Mouse (Mus musculus) forebrain, embryonic 13.5 days (tissue): ENCODE measurements around the gene Rdh19. TPM values are rescaled to one million over a fixed set of nuclear protein-coding genes. Genes with fewer than 3 reads are reported as not detected.
"Not testable (repeated sequence)": the region's sequence is repeated elsewhere in the genome, so short reads cannot be mapped to it uniquely, and the experiment has no call there.

Source experiments
- ATAC-seq: fragments of 200-750 bp; cut with Nextera tagmentation; 2 replicates; pipeline ENCODE4 v1.8.0; 2017
- H3K27ac ChIP-seq: fragments of 300-500 bp; sonication (generic); 2 replicates; pipeline ENCODE4 v1.5.1; 2015; ENCODE audit warnings: inconsistent platforms, mild to moderate bottlenecking, moderate library complexity
- H3K27me3 ChIP-seq: fragments of 300-500 bp; sonication (generic); 2 replicates; pipeline ENCODE4 v1.6.1; 2015; ENCODE audit warnings: mild to moderate bottlenecking, inconsistent platforms
- H3K36me3 ChIP-seq: fragments of 300-500 bp; sonication (generic); 2 replicates; pipeline ENCODE4 v1.6.1; 2015; ENCODE audit warnings: mild to moderate bottlenecking, inconsistent platforms; ENCODE audit not compliant: poor library complexity, severe bottlenecking
- H3K4me1 ChIP-seq: fragments of 300-500 bp; sonication (generic); 2 replicates; pipeline ENCODE4 v1.6.1; 2015; ENCODE audit warnings: inconsistent platforms
- H3K4me2 ChIP-seq: fragments of 300-500 bp; sonication (generic); 2 replicates; pipeline ENCODE4 v1.6.1; 2015; ENCODE audit warnings: inconsistent platforms, mild to moderate bottlenecking, moderate library complexity
- H3K4me3 ChIP-seq: fragments of 300-500 bp; sonication (generic); 2 replicates; pipeline ENCODE4 v1.5.1; 2015; ENCODE audit warnings: mild to moderate bottlenecking, inconsistent platforms
- H3K9ac ChIP-seq: fragments of 300-500 bp; sonication (generic); 2 replicates; pipeline ENCODE4 v1.6.1; 2015; ENCODE audit warnings: mild to moderate bottlenecking, inconsistent platforms
- H3K9me3 ChIP-seq: fragments of 300-500 bp; sonication (generic); replicated peaks from 2 replicates; pipeline ENCODE4 v1.6.1; 2016; ENCODE audit warnings: inconsistent platforms
- WGBS: fragments of 180-500 bp; shearing (Covaris S2); methylation state at CpG from one replicate; pipeline ENCODE4 v1.1.7; 2015; 5-methylcytosine and 5-hydroxymethylcytosine counted together
- polyA plus RNA-seq: library from polyadenylated mRNA; unstranded; fragments of >200 nt; fragmentation: Nextera tagmentation; extraction: Ambion mirVana; gene quantifications from 2 replicates; pipeline ENCODE4 v1.2.1, GENCODE M21; 2015

Rdh19 gene
- polyA plus RNA-seq, 1 experiment from 2014 or later, result not detected

DNA sequence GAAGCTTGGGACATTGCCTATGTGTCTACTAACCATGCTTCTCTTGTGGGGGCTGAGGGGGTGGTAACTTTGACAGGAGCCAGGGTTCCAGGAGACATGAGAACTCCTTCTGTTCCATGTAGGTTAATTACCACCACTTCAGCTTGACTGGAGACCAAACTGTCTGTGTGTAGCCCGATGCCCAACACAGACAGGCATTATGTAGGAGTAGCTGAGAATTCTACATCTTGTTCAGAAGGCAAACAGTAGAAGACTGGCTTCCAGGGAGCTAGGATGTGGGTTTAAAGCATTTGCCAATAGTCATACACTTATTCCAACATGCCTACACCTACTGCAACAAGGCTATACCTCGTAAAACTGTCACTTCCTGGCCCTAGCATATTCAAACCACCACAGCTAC is 11.2 kb upstream of the Rdh19 start:
- Histone ChIP-seq H3K27me3 (no peaks in the 10 kb centered on the region), H3K4me1 (no peaks in the 10 kb centered on the region), H3K9me3 (no peaks in the 10 kb centered on the region), H3K27ac (no peak overlapping the region), H3K36me3 (no peaks in the 10 kb centered on the region), H3K4me2 (no peak overlapping the region), H3K4me3 (no peak overlapping the region), H3K9ac (no peak overlapping the region)
- WGBS, result 94% methylated on average over 2 of the region's 2 CpGs
- ATAC-seq, result no peak

DNA sequence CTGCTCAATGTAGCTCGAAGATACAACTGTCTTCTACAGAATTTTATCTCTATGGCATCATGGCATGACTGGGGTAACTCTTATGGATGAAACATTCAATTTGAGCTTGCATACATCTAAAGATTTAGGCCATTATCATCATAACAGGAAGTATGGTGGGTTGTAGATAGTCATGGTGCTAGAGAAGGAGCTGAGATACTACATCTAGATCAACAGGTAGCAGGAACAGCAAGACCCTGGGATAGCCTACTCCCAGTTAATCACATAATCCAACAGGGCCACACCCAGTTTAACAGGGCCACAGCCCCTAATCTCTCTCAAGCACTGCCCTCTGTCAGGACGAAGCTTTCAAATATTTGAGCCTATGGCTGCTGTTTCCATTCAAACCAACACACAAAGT is 9.0 kb upstream of the Rdh19 start:
- 77% methylated on average over 2 of the region's 2 CpGs for WGBS
- H3K4me1 ChIP-seq, result no peaks in the 10 kb centered on the region
- H3K36me3 ChIP-seq, result no peaks in the 10 kb centered on the region

DNA sequence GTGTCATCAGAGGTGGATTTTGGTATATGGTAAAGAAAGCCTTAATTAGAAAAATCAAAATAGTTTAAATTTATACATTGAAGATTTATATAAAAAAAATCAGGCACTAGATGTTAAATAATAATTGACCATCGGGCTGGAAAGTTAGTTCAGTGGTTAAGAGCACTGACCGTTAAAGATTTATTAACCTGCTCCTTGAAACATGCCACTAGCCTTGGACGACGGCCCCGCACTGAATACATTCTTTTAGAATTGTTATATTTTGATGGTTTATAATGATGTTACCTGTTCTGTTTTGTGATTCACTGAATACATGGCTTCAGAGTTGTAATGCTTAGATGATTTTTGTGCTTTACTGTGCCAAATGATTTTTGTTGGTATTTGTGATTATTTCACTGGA is 3.8 kb upstream of the Rdh19 start:
- H3K4me3 ChIP-seq, H3K4me1 ChIP-seq, H3K27ac ChIP-seq, H3K9me3 ChIP-seq, ATAC-seq, H3K9ac ChIP-seq, H3K4me2 ChIP-seq, H3K27me3 ChIP-seq, H3K36me3 ChIP-seq: not testable (repeated sequence)
- WGBS, result 91% methylated on average over 5 of the region's 5 CpGs

More for the DNA sequence above, 9.0 kb upstream of the Rdh19 start:
- Histone ChIP-seq H3K9me3 (no peaks in the 10 kb centered on the region), H3K27ac (no peak overlapping the region), H3K9ac (no peak overlapping the region), H3K4me2 (no peak overlapping the region), H3K4me3 (no peak overlapping the region), H3K27me3 (no peaks in the 10 kb centered on the region)
- no peak for ATAC-seq

DNA sequence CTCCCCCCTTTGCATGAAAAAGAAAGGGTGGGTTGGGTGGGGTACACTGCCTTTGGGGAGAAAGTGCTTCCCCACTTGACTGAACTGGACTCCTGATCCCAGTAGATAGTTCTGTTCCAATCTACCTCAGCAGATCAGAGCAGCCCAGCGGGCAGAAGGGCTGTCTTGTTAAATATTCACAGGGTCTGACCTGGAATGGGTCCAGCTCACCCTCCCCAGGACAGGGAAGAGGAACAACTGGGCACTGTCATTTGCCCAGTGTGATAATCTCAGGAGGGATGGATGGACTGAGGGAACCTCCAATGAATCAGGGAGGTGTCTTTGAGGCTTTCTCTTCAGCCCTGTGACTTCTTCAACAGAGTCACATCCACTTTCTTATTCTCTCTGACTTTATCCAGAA is 1.6 kb upstream of the Rdh19 start:
- Histone ChIP-seq H3K36me3 (no peaks in the 10 kb centered on the region), H3K4me1 (no peaks in the 10 kb centered on the region), H3K9ac (no peak overlapping the region), H3K4me2 (no peak overlapping the region), H3K9me3 (no peaks in the 10 kb centered on the region), H3K27ac (no peak overlapping the region), H3K4me3 (no peak overlapping the region), H3K27me3 (no peaks in the 10 kb centered on the region)
- no peak for ATAC-seq
- 79% methylated on average over 1 of the region's 1 CpGs for WGBS

DNA sequence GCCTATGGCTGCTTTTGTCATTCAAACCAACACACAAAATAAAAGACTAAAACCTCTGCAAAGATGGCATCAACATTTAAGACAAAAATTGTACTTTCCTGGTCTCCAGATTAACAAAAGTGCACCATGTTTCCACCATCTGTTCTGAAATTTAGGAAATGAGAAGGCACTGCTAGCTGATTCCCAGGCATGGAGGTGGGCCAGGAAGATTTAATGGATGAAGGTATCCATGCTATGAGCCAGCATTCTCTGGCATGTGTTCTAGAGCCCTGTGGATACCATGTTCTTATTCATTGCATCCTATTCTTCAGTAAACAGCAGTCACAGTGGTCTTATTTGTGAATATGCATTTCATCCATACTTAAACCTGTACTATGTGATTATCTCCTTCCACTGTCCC is 6.6 kb downstream of the Rdh19 start:
- no peak for ATAC-seq

DNA sequence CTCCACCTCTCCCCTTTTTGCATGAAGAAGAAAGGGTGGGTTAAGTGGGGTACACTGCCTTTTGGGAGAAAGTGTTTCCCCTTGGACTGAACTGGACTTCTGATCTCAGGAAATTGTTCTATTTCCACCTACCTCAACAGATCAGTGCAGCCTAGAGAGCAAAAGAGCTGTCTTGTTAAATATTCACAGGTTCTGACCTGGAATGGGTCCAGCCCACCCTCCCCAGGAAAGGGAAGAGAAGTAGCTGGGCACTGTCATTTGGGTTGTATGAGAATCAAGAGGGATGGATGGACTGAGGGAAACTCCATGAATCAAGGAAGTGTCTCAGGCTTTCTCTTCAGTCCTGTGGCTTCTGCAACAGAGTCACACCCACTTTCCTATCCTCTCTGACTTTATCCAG is 15.2 kb downstream of the Rdh19 start:
- ATAC-seq, result no peak
- no peaks in the 10 kb centered on the region for H3K4me1 ChIP-seq
- H3K4me3 ChIP-seq, result no peak overlapping the region
- H3K9ac ChIP-seq, result no peak overlapping the region
- no peaks in the 10 kb centered on the region for H3K9me3 ChIP-seq
- no peaks in the 10 kb centered on the region for H3K27me3 ChIP-seq
- H3K27ac ChIP-seq, result no peak overlapping the region
- no peak overlapping the region for H3K4me2 ChIP-seq
- H3K36me3 ChIP-seq, result no peaks in the 10 kb centered on the region

More for the DNA sequence above, 6.6 kb downstream of the Rdh19 start:
- no peak overlapping the region for H3K9ac ChIP-seq
- H3K9me3 ChIP-seq, result no peaks in the 10 kb centered on the region
- H3K36me3 ChIP-seq, result no peaks in the 10 kb centered on the region
- no peak overlapping the region for H3K4me2 ChIP-seq
- H3K4me3 ChIP-seq, result no peak overlapping the region
- H3K27ac ChIP-seq, result no peak overlapping the region
- H3K4me1 ChIP-seq, result no peaks in the 10 kb centered on the region
- no peaks in the 10 kb centered on the region for H3K27me3 ChIP-seq

DNA sequence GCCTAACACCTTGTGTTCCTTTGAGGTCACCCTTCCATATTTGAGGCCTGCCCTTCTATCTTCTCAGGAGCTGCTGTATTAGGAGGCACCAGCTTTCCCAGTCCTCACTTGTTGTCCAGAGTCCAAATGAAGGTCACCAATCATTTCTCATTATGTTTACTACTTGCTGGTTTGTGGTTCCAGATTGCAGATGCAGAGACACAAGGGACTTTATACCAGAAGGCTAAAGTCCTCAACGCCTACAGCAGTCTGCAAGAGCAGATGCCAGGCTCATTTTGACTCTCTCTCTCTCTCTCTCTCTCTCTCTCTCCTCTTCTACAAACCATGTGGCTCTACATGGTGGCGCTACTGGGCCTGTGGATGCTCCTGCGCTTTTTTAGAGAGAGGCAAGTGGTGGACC is 16.5 kb downstream of the Rdh19 start, which contains the start of gene Rdh16f2:
Rdh16f2 (plus strand) TSS at position 243 of the 400 bp plus-strand sequence.
- Histone ChIP-seq H3K9me3 (peaks cover 8% of the 10 kb centered on the region), H3K4me2 (no peak within 1 kb of the TSS), H3K4me1 (no peaks in the 10 kb centered on the region), H3K36me3 (no peaks in the 10 kb centered on the region), H3K27ac (no peak within 1 kb of the TSS), H3K27me3 (no peaks in the 10 kb centered on the region), H3K9ac (no peak within 1 kb of the TSS), H3K4me3 (no peak within 1 kb of the TSS)
- ATAC-seq, result no peak
- 93% methylated on average over 3 of the region's 3 CpGs for WGBS

DNA sequence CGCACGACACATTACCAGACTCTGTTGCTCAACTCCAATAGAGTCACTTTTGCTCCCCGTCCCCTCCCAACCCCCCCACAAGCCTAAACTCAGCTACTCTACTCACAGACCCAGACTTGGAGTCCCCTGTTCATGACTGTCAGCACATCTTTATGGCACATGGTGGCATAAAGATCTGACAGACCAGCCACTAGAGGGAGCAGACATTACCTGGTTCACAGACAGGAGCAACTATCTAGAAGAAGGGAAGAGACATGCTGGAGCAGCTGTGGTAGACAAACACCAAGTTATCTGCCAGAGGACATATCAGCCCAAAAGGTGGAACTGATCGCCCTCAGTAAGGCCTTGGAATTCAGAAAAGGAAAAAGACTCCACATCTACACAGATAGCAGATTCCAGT is 22.8 kb downstream of the Rdh19 start:
- no peaks in the 10 kb centered on the region for H3K27me3 ChIP-seq
- H3K4me3 ChIP-seq, result no peak overlapping the region
- 72% methylated on average over 4 of the region's 4 CpGs for WGBS
- no peak for ATAC-seq
- H3K27ac ChIP-seq, result no peak overlapping the region
- no peak overlapping the region for H3K4me2 ChIP-seq
- H3K4me1 ChIP-seq, result no peaks in the 10 kb centered on the region
- H3K36me3 ChIP-seq, result no peaks in the 10 kb centered on the region
- no peak overlapping the region for H3K9ac ChIP-seq
- peaks cover 13% of the 10 kb centered on the region for H3K9me3 ChIP-seq

DNA sequence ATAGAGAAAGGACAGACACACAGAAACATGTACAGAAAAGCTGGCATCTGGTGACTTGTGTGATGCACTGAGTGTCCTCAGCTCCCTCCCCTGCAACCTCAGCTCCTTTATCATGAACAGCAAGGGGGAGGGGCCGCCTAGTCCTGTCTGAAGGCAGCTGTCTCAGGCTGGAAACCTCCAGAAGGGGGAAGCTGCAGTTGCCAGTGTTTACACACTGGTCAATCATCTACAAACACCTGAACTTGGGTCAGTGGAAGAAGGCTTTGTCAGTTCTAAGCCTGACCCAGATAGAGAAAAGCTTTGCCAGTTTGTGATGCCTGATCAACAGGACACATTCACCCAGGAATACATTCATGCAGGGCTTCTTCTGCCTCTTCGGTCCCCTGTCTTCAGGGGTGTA is 28.0 kb downstream of the Rdh19 start:
- no peak overlapping the region for H3K9ac ChIP-seq
- WGBS, result 59% methylated on average over 2 of the region's 2 CpGs
- H3K4me3 ChIP-seq, result no peak overlapping the region
- no peak overlapping the region for H3K27ac ChIP-seq
- no peaks in the 10 kb centered on the region for H3K9me3 ChIP-seq
- ATAC-seq, result no peak
- no peaks in the 10 kb centered on the region for H3K36me3 ChIP-seq
- no peak overlapping the region for H3K4me2 ChIP-seq
- H3K27me3 ChIP-seq, result no peaks in the 10 kb centered on the region
- H3K4me1 ChIP-seq, result no peaks in the 10 kb centered on the region

DNA sequence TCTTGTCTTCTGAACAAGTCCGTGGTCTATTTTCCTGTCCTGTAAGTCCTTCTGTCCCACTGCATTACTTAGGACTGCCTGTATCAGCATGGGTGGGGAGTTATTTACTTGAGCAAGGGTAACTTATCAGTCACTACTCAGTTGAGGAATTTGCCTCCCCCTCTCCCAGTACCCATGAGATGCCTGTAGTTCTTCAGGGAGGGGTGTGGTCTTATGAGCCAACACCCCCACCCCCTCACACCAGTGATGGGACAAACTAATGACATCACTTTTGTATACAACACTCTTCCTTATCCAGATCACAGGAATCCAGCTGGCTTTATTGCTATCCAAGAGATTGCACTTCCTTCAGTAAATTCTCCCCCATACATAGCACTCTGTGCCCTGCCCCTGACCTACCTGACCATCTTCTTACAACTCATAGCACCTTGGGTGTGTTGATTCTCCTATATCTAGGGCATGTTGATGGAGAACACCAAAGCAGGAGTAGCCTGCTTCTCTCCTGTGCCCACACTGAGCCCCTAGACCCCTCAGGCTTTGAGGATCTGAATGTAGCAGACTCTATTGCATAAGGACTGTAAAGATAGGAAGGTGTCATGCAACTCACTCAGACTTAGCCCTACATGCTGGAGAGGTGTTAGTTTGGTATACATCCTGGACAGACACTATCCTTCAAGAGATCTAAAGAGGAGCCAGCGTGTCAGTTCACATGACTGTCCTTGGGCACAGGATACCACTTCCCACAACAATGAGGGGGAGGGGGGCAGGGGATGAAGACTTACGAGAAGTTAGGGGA is 28.7 kb downstream of the Rdh19 start:
- Histone ChIP-seq H3K9me3 (no peaks in the 10 kb centered on the region), H3K9ac (no peak overlapping the region), H3K27ac (no peak overlapping the region), H3K4me2 (no peak overlapping the region), H3K4me1 (no peaks in the 10 kb centered on the region), H3K36me3 (no peaks in the 10 kb centered on the region), H3K4me3 (no peak overlapping the region), H3K27me3 (no peaks in the 10 kb centered on the region)
- WGBS, result 87% methylated on average over 3 of the region's 3 CpGs
- no peak for ATAC-seq

DNA sequence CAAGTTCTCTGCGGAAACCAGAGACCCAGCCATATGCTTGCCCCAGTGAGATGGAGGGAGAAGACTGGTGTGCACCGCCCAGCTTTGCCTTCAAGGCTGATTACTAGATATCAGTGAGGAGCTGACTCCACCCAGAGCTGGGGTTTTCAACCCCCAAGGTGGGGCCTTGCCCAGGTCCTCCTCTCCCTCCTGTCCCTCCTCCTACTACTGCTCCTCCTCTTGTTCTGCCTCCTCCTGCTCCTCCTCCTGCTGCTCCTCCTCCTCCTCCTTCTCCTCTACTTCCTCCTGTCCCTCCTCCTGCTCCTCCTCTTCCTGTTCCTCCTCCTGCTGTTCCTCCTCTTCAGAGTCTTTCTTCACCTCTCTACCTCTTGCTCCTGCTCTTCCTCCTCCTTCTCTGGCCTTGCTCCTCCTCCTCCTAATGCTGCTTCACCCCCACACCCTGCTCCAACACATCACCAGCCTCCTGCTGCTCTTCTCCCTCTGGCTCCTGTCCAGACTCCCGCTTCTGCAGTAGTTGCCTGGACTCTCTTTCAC is 29.5 kb downstream of the Rdh19 start:
- H3K9ac ChIP-seq, result no peak overlapping the region
- no peaks in the 10 kb centered on the region for H3K9me3 ChIP-seq
- 84% methylated on average over 3 of the region's 3 CpGs for WGBS
- no peak overlapping the region for H3K4me3 ChIP-seq
- no peaks in the 10 kb centered on the region for H3K4me1 ChIP-seq
- ATAC-seq, result no peak
- no peaks in the 10 kb centered on the region for H3K36me3 ChIP-seq
- no peak overlapping the region for H3K4me2 ChIP-seq
- H3K27me3 ChIP-seq, result no peaks in the 10 kb centered on the region
- H3K27ac ChIP-seq, result no peak overlapping the region

DNA sequence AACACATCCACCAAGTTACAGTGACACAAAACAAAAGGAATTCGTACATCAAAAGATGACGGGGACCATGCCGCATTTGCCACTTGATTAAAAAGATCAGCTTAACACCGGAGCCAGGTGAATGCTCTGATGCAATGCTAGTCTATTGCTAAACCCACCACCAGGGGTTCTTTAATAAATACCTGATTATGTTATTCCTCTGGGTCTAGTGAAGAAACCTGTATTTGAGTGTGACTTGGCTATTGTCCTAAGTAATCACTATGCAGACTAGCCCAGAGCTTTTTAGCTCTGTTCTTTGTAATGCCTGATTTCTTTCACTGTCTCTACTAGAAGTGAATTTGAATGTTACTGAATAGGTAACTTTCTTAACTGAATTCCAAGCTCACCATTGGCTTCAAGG is 31.3 kb downstream of the Rdh19 start:
- Histone ChIP-seq H3K4me2 (no peak overlapping the region), H3K4me3 (no peak overlapping the region), H3K4me1 (no peaks in the 10 kb centered on the region), H3K27ac (no peak overlapping the region), H3K9me3 (no peaks in the 10 kb centered on the region), H3K9ac (no peak overlapping the region), H3K36me3 (no peaks in the 10 kb centered on the region), H3K27me3 (no peaks in the 10 kb centered on the region)
- no peak for ATAC-seq
- WGBS, result 72% methylated on average over 4 of the region's 4 CpGs

DNA sequence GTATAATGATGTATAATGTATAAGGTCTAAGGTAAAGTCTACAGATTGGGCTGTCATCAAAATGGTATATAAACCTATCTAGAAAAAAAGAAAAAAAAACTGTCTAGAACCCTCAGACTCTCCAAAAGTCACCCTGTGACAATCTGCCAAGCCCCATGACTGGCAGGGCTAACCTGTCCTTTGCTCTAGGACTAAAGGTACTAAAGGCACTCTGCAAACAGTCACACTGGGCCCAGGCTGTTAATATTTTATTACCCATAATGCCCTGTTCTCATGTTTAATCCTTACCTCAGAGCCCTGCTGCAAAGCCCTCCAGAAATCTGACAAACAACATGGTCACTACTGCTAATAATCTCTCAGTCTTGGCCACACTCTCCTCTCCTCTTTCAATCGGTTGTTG is 36.8 kb downstream of the Rdh19 start:
- WGBS, result 69% methylated on average over 1 of the region's 1 CpGs
- no peaks in the 10 kb centered on the region for H3K9me3 ChIP-seq
- H3K9ac ChIP-seq, result no peak overlapping the region
- no peak overlapping the region for H3K27ac ChIP-seq
- no peaks in the 10 kb centered on the region for H3K36me3 ChIP-seq
- H3K4me3 ChIP-seq, result no peak overlapping the region
- H3K4me2 ChIP-seq, result no peak overlapping the region
- no peaks in the 10 kb centered on the region for H3K27me3 ChIP-seq
- no peak for ATAC-seq
- H3K4me1 ChIP-seq, result no peaks in the 10 kb centered on the region
